Mouse (Mus musculus): ENCODE data around the gene Mtmr11. TPM values are rescaled to one million over a fixed set of nuclear protein-coding genes. Genes with fewer than 3 reads are reported as not detected.

Gene Mtmr11
- total and polyA plus RNA-seq, 2 experiments from 2014 or later, result 11.4 to 11.7 TPM

DNA sequence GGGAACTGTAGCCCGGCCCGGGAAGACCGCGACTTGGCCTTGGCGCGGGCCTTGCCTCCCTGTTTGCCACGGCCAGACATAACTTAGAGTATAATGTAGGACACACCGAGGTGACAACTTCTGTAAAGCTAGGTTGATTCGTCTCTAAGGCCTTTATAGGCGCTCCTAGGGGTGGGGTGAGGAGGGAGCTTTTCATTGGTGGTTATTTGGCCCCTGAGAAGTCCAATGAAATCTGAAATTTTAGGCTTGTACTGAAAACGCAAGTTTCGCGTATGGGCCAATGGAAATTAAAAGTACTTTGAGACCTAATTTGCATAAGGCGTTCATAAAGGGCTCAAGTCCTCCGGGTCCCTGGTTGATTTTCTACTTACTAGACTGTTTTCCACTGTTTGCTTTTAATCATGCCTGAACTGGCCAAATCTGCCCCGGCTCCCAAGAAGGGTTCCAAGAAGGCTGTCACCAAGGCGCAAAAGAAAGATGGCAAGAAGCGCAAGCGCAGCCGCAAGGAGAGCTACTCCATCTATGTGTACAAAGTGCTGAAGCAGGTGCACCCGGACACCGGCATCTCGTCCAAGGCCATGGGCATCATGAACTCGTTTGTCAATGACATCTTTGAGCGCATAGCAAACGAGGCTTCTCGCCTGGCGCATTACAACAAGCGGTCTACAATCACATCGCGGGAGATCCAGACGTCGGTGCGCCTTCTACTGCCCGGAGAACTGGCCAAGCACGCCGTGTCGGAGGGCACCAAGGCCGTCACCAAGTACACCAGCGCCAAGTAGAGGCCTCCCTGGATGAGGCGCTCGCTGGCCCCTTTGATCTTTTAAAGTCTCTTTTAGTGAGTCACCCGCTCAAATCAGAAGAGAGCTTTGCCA, 59.2 kb downstream of the Mtmr11 start, which contains the start of the genes Hist2h2ac and Hist2h2be:
Hist2h2ac (minus strand) TSS at position 116 of the 875 bp plus-strand sequence.
Hist2h2be (plus strand) TSS at position 355 of the 875 bp plus-strand sequence.
- peak; percentile 91 for DNase-seq (ENCODE audit: low spot score)
- no peaks in the 10 kb centered on the region for H3K36me3 ChIP-seq (ENCODE audit: insufficient read depth, low read length)

More for the DNA sequence above, 59.2 kb downstream of the Mtmr11 start, which contains the start of the genes Hist2h2ac and Hist2h2be:
- ATAC-seq, result peak; percentile 90
- Histone ChIP-seq H3K9ac (replicated peaks; ENCODE audit: low read length) (peak within 1 kb of the TSS; percentile 69), H3K9me3 (ENCODE audit: low read length) (no peaks in the 10 kb centered on the region), H3K4me3 (ENCODE audit: low read length) (peak within 1 kb of the TSS; percentile 60), H3K27me3 (ENCODE audit: insufficient read depth, low read length) (no peaks in the 10 kb centered on the region), H3K4me2 (ENCODE audit: low read depth, low read length) (peak within 1 kb of the TSS; percentile 79), H3K4me1 (ENCODE audit: insufficient read depth, low read length) (peaks cover 16% of the 10 kb centered on the region), H3K27ac (peak within 1 kb of the TSS; percentile 98)
- under 1% methylated on average over 43 of the region's 43 CpGs for WGBS
- TF ChIP-seq CTCF (IDR thresholded peaks at IDR 0.05; ENCODE audit: low read depth), result no peak

Small RNAs within 50 kb of the gene (microRNA-seq; reads per million reads assigned to microRNA genes)
- 0 reads per million in 2 experiments for gene Gm44492

Other genes with a start within 250 kb of the Mtmr11 start
- gene Anp32e, start 232.8 kb upstream of the Mtmr11 start, total RNA-seq (2014; rRNA removed), result 26.2 and 27.5 TPM in 2 replicates
- 127 and 128 TPM in 2 replicates for gene Anp32e, start 232.8 kb upstream of the Mtmr11 start, polyA plus RNA-seq (2015; fragmentation: Nextera tagmentation; extraction: Ambion mirVana)
- 45.5 and 57.8 TPM in 2 replicates for gene Plekho1, start 166.0 kb upstream of the Mtmr11 start, total RNA-seq (2014; rRNA removed)
- 37.9 and 39.0 TPM in 2 replicates for gene Plekho1, start 166.0 kb upstream of the Mtmr11 start, polyA plus RNA-seq (2015; fragmentation: Nextera tagmentation; extraction: Ambion mirVana)
- gene Vps45, start 103.5 kb upstream of the Mtmr11 start, total RNA-seq (2014; rRNA removed), result 22.1 and 24.9 TPM in 2 replicates
- gene Vps45, start 103.5 kb upstream of the Mtmr11 start, polyA plus RNA-seq (2015; fragmentation: Nextera tagmentation; extraction: Ambion mirVana), result 59.3 and 61.8 TPM in 2 replicates
- gene Otud7b, start 57.5 kb upstream of the Mtmr11 start, total RNA-seq (2014; rRNA removed), result 10.1 and 23.6 TPM in 2 replicates
- 9.0 and 11.7 TPM in 2 replicates for gene Otud7b, start 57.5 kb upstream of the Mtmr11 start, polyA plus RNA-seq (2015; fragmentation: Nextera tagmentation; extraction: Ambion mirVana)
- gene Sf3b4, start 10.3 kb downstream of the Mtmr11 start, total RNA-seq (2014; rRNA removed), result 67.7 and 94.8 TPM in 2 replicates
- gene Sf3b4, start 10.3 kb downstream of the Mtmr11 start, polyA plus RNA-seq (2015; fragmentation: Nextera tagmentation; extraction: Ambion mirVana), result 134 and 144 TPM in 2 replicates
- 133 and 136 TPM in 2 replicates for gene Sv2a, start 19.1 kb downstream of the Mtmr11 start, total RNA-seq (2014; rRNA removed)
- gene Sv2a, start 19.1 kb downstream of the Mtmr11 start, polyA plus RNA-seq (2015; fragmentation: Nextera tagmentation; extraction: Ambion mirVana), result 138 and 151 TPM in 2 replicates
- 40.4 and 42.9 TPM in 2 replicates for gene Bola1, start 57.7 kb downstream of the Mtmr11 start, total RNA-seq (2014; rRNA removed)
- gene Bola1, start 57.7 kb downstream of the Mtmr11 start, polyA plus RNA-seq (2015; fragmentation: Nextera tagmentation; extraction: Ambion mirVana), result 62.1 and 63.0 TPM in 2 replicates
- 74.8 and 161 TPM in 2 replicates for gene Hist2h2ab, start 57.9 kb downstream of the Mtmr11 start, total RNA-seq (2014; rRNA removed)
- gene Hist2h2ab, start 57.9 kb downstream of the Mtmr11 start, polyA plus RNA-seq (2015; fragmentation: Nextera tagmentation; extraction: Ambion mirVana), result not detected in 2 replicates
- gene Hist2h2ac, start 58.9 kb downstream of the Mtmr11 start, total RNA-seq (2014; rRNA removed), result 718 and 726 TPM in 2 replicates
- 3.6 and 3.9 TPM in 2 replicates for gene Hist2h2ac, start 58.9 kb downstream of the Mtmr11 start, polyA plus RNA-seq (2015; fragmentation: Nextera tagmentation; extraction: Ambion mirVana)
- gene Hist2h2be, start 59.1 kb downstream of the Mtmr11 start, total RNA-seq (2014; rRNA removed), result 10.1 and 15.4 TPM in 2 replicates
- gene Hist2h2be, start 59.1 kb downstream of the Mtmr11 start, polyA plus RNA-seq (2015; fragmentation: Nextera tagmentation; extraction: Ambion mirVana), result 4.0 and 4.1 TPM in 2 replicates
- gene Hist2h3c2, start 77.1 kb downstream of the Mtmr11 start, total RNA-seq (2014; rRNA removed), result 441 and 602 TPM in 2 replicates
- 1.6 and 2.3 TPM in 2 replicates for gene Hist2h3c2, start 77.1 kb downstream of the Mtmr11 start, polyA plus RNA-seq (2015; fragmentation: Nextera tagmentation; extraction: Ambion mirVana)
- gene Hist2h2aa2, start 78.3 kb downstream of the Mtmr11 start, total RNA-seq (2014; rRNA removed), result 1,755 and 2,054 TPM in 2 replicates
- 52.1 and 62.1 TPM in 2 replicates for gene Hist2h2aa2, start 78.3 kb downstream of the Mtmr11 start, polyA plus RNA-seq (2015; fragmentation: Nextera tagmentation; extraction: Ambion mirVana)
- gene Hist2h2aa1, start 83.5 kb downstream of the Mtmr11 start, total RNA-seq (2014; rRNA removed), result 1,894 and 2,680 TPM in 2 replicates
- 24.4 and 25.0 TPM in 2 replicates for gene Hist2h2aa1, start 83.5 kb downstream of the Mtmr11 start, polyA plus RNA-seq (2015; fragmentation: Nextera tagmentation; extraction: Ambion mirVana)
- not detected in 2 replicates for gene Hist2h3c1, start 84.7 kb downstream of the Mtmr11 start, total RNA-seq (2014; rRNA removed)
- gene Hist2h3c1, start 84.7 kb downstream of the Mtmr11 start, polyA plus RNA-seq (2015; fragmentation: Nextera tagmentation; extraction: Ambion mirVana), result 0.16 TPM in 1 of 2 replicates, not detected in the other
- gene Hist2h4, start 101.3 kb downstream of the Mtmr11 start, total RNA-seq (2014; rRNA removed), result 127 and 159 TPM in 2 replicates
- 10.2 and 10.6 TPM in 2 replicates for gene Hist2h4, start 101.3 kb downstream of the Mtmr11 start, polyA plus RNA-seq (2015; fragmentation: Nextera tagmentation; extraction: Ambion mirVana)
- gene Hist2h3b, start 106.7 kb downstream of the Mtmr11 start, total RNA-seq (2014; rRNA removed), result 1,585 and 2,263 TPM in 2 replicates
- gene Hist2h3b, start 106.7 kb downstream of the Mtmr11 start, polyA plus RNA-seq (2015; fragmentation: Nextera tagmentation; extraction: Ambion mirVana), result 15.7 and 22.9 TPM in 2 replicates
- 234 and 397 TPM in 2 replicates for gene Hist2h2bb, start 107.7 kb downstream of the Mtmr11 start, total RNA-seq (2014; rRNA removed)
- gene Hist2h2bb, start 107.7 kb downstream of the Mtmr11 start, polyA plus RNA-seq (2015; fragmentation: Nextera tagmentation; extraction: Ambion mirVana), result 1.4 and 2.4 TPM in 2 replicates
- gene Fcgr1, start 132.0 kb downstream of the Mtmr11 start, total RNA-seq (2014; rRNA removed), result 2.6 and 8.4 TPM in 2 replicates
- 2.1 and 2.4 TPM in 2 replicates for gene Fcgr1, start 132.0 kb downstream of the Mtmr11 start, polyA plus RNA-seq (2015; fragmentation: Nextera tagmentation; extraction: Ambion mirVana)